Comparison of ENCODE assay signal across 15 mouse cellular contexts in genomic region chr7:89679621-89680140, GRCm38 (mm10). TPM values are rescaled to one million over a fixed set of nuclear protein-coding genes. Genes with fewer than 3 reads are reported as not detected.
"Had no signal": no experiment of that assay in that cellular context is flagged by ENCODE, and none has a peak within 500 bp of the region (broad histone marks: within the 10 kb centered on the region; RNA-seq: fewer than 3 reads in every experiment).

No protein-coding gene starts in this region.

- H3K27ac ChIP-seq: kidney, embryonic 15.5 days; limb, embryonic 13.5 days; liver, embryonic 14.5 days; midbrain, embryonic 13.5 days; neural tube, embryonic 15.5 days had no signal

- DNase-seq: kidney, adult 2 months; kidney, postnatal 14 days; layer of hippocampus, adult 9-11 months; layer of hippocampus, postnatal 36 days; left cerebral cortex, postnatal 4 days; lung, adult 18-20 months; right cerebral cortex, postnatal 25 days; thymus, postnatal 36 days had no signal

- H3K9ac ChIP-seq: kidney, embryonic 15.5 days; limb, embryonic 13.5 days; liver, embryonic 14.5 days; midbrain, embryonic 13.5 days; neural tube, embryonic 15.5 days had no signal

- H3K9me3 ChIP-seq: kidney, embryonic 15.5 days; limb, embryonic 13.5 days; midbrain, embryonic 13.5 days; neural tube, embryonic 15.5 days had no signal

- H3K4me2 ChIP-seq: kidney, embryonic 15.5 days; limb, embryonic 13.5 days; midbrain, embryonic 13.5 days; neural tube, embryonic 15.5 days had no signal

- H3K36me3 ChIP-seq: kidney, embryonic 15.5 days; limb, embryonic 13.5 days; midbrain, embryonic 13.5 days; neural tube, embryonic 15.5 days had no signal

- H3K27me3 ChIP-seq: kidney, embryonic 15.5 days; limb, embryonic 13.5 days; midbrain, embryonic 13.5 days; neural tube, embryonic 15.5 days had no signal

- H3K4me3 ChIP-seq: kidney, embryonic 15.5 days; limb, embryonic 13.5 days; midbrain, embryonic 13.5 days; myocyte; neural tube, embryonic 15.5 days had no signal

- ATAC-seq: midbrain, embryonic 13.5 days had no signal

- H3K4me1 ChIP-seq: kidney, embryonic 15.5 days; midbrain, embryonic 13.5 days; neural tube, embryonic 15.5 days had no signal

RNA-seq across cellular contexts. Expression of gene Me3, which starts 47.5 kb away (rescaled TPM):
- total RNA-seq: megakaryocyte-erythroid progenitor cell, adult 5-6 weeks had no signal
- polyA plus RNA-seq: liver, embryonic 14.5 days had no signal
